Mouse (Mus musculus) CH12.LX (cell line): ENCODE measurements around the gene Nrgn. TPM values are rescaled to one million over a fixed set of nuclear protein-coding genes. Genes with fewer than 3 reads are reported as not detected.

Experiments
- DNase-seq: peaks from one replicate; pipeline ENCODE4 v3.0.0-alpha.2; 2013; ENCODE audit errors: extremely low read depth
- H3K27ac ChIP-seq: 2 replicates; pipeline ENCODE4 v1.5.1; 2012; ENCODE audit warnings: low read depth, mild to moderate bottlenecking, control low read depth, moderate library complexity; ENCODE audit not compliant: insufficient read depth
- H3K27me3 ChIP-seq: replicated peaks from 2 replicates; pipeline ENCODE3; 2012; ENCODE audit warnings: inconsistent platforms
- H3K36me3 ChIP-seq, 2 experiments: replicated peaks in 1 of 2; 2 replicates each; pipeline versions ENCODE3 to v1.6.1; 2012; ENCODE audit warnings: inconsistent platforms in 1 of 2, low read length in 1 of 2, mild to moderate bottlenecking in 1 of 2, mixed read lengths in 1 of 2, moderate library complexity in 1 of 2; ENCODE audit not compliant: control insufficient read depth in 1 of 2, insufficient read depth in 1 of 2
- H3K4me1 ChIP-seq, 2 experiments: 2 replicates each; pipeline ENCODE4 v1.6.1; 2012; ENCODE audit warnings: inconsistent platforms in 1 of 2, moderate library complexity in 1 of 2; ENCODE audit not compliant: insufficient read depth in 2 of 2, control insufficient read depth in 1 of 2
- H3K4me2 ChIP-seq: 2 replicates; pipeline ENCODE4 v1.6.1; 2012; ENCODE audit warnings: low read depth, mild to moderate bottlenecking, control low read depth; ENCODE audit not compliant: poor library complexity, insufficient read depth, severe bottlenecking
- H3K4me3 ChIP-seq, 3 experiments: fragments of 150-350 bp in 1 of 3; sonication (generic) in 1 of 3; replicated peaks in 1 of 3; 2 replicates each; pipeline versions ENCODE3 to v1.5.1; 2011 to 2012; ENCODE audit warnings: low read depth in 2 of 3, low read length in 2 of 3, mild to moderate bottlenecking in 2 of 3, moderate library complexity in 2 of 3, control low read depth in 1 of 3, improper control_type of control experiment in 1 of 3, inconsistent platforms in 1 of 3, mixed read lengths in 1 of 3; ENCODE audit not compliant: poor library complexity in 1 of 3
- H3K79me2 ChIP-seq: replicated peaks from 2 replicates; pipeline ENCODE4 v1.6.1; 2012; ENCODE audit warnings: mild to moderate bottlenecking, moderate library complexity; ENCODE audit not compliant: control insufficient read depth, poor library complexity, insufficient read depth, severe bottlenecking; ENCODE audit errors: extremely low read depth
- H3K9ac ChIP-seq: 2 replicates; pipeline ENCODE4 v1.6.1; 2012; ENCODE audit warnings: low read depth, mild to moderate bottlenecking, control low read depth, moderate library complexity; ENCODE audit not compliant: insufficient read depth
- H3K9me3 ChIP-seq: replicated peaks from 2 replicates; pipeline ENCODE3; 2012; ENCODE audit warnings: low read length, inconsistent platforms, mixed read lengths
- CHD2 ChIP-seq: IDR thresholded peaks from 2 replicates; pipeline ENCODE4 v1.6.1; 2011; ENCODE audit warnings: low read length, improper control_type of control experiment
- CTCF ChIP-seq, 2 experiments: IDR thresholded peaks in 1 of 2; conservative IDR thresholded peaks in 1 of 2; 2 replicates each; pipeline ENCODE4 v1.5.1; 2011 to 2012; ENCODE audit warnings: low read depth in 2 of 2, low read length in 2 of 2, improper control_type of control experiment in 1 of 2, inconsistent platforms in 1 of 2, mild to moderate bottlenecking in 1 of 2, moderate library complexity in 1 of 2
- E2F4 ChIP-seq: IDR thresholded peaks from 2 replicates; pipeline ENCODE4 v1.6.1; 2011; ENCODE audit warnings: low read depth, low read length, improper control_type of control experiment; ENCODE audit not compliant: insufficient replicate concordance
- EP300 ChIP-seq: IDR thresholded peaks from 2 replicates; pipeline ENCODE4 v1.6.1; 2011; ENCODE audit warnings: low read length, improper control_type of control experiment
- HCFC1 ChIP-seq: IDR thresholded peaks from 2 replicates; pipeline ENCODE4 v1.6.1; 2012; ENCODE audit warnings: low read depth, mild to moderate bottlenecking, inconsistent platforms, low read length, improper control_type of control experiment
- JUN ChIP-seq: IDR thresholded peaks from 2 replicates; pipeline ENCODE4 v1.6.1; 2011; ENCODE audit warnings: low read depth, mild to moderate bottlenecking, low read length, improper control_type of control experiment, moderate library complexity; ENCODE audit not compliant: insufficient read depth
- JUND ChIP-seq: conservative IDR thresholded peaks from 2 replicates; pipeline ENCODE4 v1.6.1; 2011; ENCODE audit warnings: low read depth, low read length, improper control_type of control experiment
- KAT2A ChIP-seq: IDR thresholded peaks from 2 replicates; pipeline ENCODE4 v1.6.1; 2012; ENCODE audit warnings: low read length, improper control_type of control experiment, inconsistent platforms; ENCODE audit not compliant: insufficient replicate concordance
- MAFK ChIP-seq: IDR thresholded peaks from 2 replicates; pipeline ENCODE4 v1.6.1; 2011; ENCODE audit warnings: low read length, improper control_type of control experiment; ENCODE audit not compliant: insufficient replicate concordance
- MAX ChIP-seq: IDR thresholded peaks from 2 replicates; pipeline ENCODE4 v1.6.1; 2011; ENCODE audit warnings: low read length, improper control_type of control experiment
- MYC ChIP-seq: IDR thresholded peaks from 2 replicates; pipeline ENCODE4 v1.6.1; 2011; ENCODE audit warnings: low read depth, mild to moderate bottlenecking, improper control_type of control experiment, low read length
- NELFE ChIP-seq: IDR thresholded peaks from 2 replicates; pipeline ENCODE4 v1.6.1; 2011; ENCODE audit warnings: low read depth, low read length, improper control_type of control experiment
- NRF1 ChIP-seq: IDR thresholded peaks from 2 replicates; pipeline ENCODE4 v1.6.1; 2014; ENCODE audit warnings: low read depth, mild to moderate bottlenecking, inconsistent platforms, low read length, improper control_type of control experiment, moderate library complexity
- PAX5 ChIP-seq: IDR thresholded peaks from 2 replicates; pipeline ENCODE4 v1.6.1; 2012; ENCODE audit warnings: low read length, inconsistent platforms, mixed read lengths
- POLR2A ChIP-seq: IDR thresholded peaks from 2 replicates; pipeline ENCODE4 v1.6.1; 2011; ENCODE audit warnings: low read depth, mild to moderate bottlenecking, improper control_type of control experiment, low read length
- POLR2AphosphoS2 ChIP-seq: IDR thresholded peaks from 2 replicates; pipeline ENCODE4 v1.6.1; 2011; ENCODE audit warnings: low read depth, low read length, improper control_type of control experiment
- RAD21 ChIP-seq: IDR thresholded peaks from 2 replicates; pipeline ENCODE4 v1.6.1; 2011; ENCODE audit warnings: low read depth, mild to moderate bottlenecking, low read length, improper control_type of control experiment, moderate library complexity
- RCOR1 ChIP-seq: conservative IDR thresholded peaks from 2 replicates; pipeline ENCODE4 v1.6.1; 2012; ENCODE audit warnings: low read depth, mild to moderate bottlenecking, inconsistent platforms, low read length, improper control_type of control experiment
- SIN3A ChIP-seq: IDR thresholded peaks from 2 replicates; pipeline ENCODE4 v1.6.1; 2012; ENCODE audit warnings: low read length, improper control_type of control experiment, inconsistent platforms
- SMC3 ChIP-seq: IDR thresholded peaks from 2 replicates; pipeline ENCODE4 v1.6.1; 2011; ENCODE audit warnings: low read depth, low read length, improper control_type of control experiment
- TCF12 ChIP-seq: IDR thresholded peaks from 2 replicates; pipeline ENCODE4 v1.6.1; 2014; ENCODE audit warnings: low read depth, mild to moderate bottlenecking, inconsistent platforms, low read length, improper control_type of control experiment
- UBTF ChIP-seq: IDR thresholded peaks from 2 replicates; pipeline ENCODE4 v1.6.1; 2012; ENCODE audit warnings: low read depth, mild to moderate bottlenecking, inconsistent platforms, low read length, improper control_type of control experiment, moderate library complexity
- USF1 ChIP-seq: IDR thresholded peaks from 2 replicates; pipeline ENCODE4 v1.6.1; 2014; ENCODE audit warnings: low read depth, mild to moderate bottlenecking, inconsistent platforms, low read length, improper control_type of control experiment
- ZC3H11A ChIP-seq: IDR thresholded peaks from 2 replicates; pipeline ENCODE4 v1.6.1; 2012; ENCODE audit warnings: low read depth, mild to moderate bottlenecking, inconsistent platforms, low read length, improper control_type of control experiment
- ZKSCAN1 ChIP-seq: IDR thresholded peaks from 2 replicates; pipeline ENCODE4 v1.6.1; 2012; ENCODE audit warnings: low read depth, inconsistent platforms, low read length, improper control_type of control experiment, borderline replicate concordance
- ZMIZ1 ChIP-seq: IDR thresholded peaks from 2 replicates; pipeline ENCODE4 v1.6.1; 2012; ENCODE audit warnings: low read depth, mild to moderate bottlenecking, inconsistent platforms, low read length, improper control_type of control experiment
- ZNF384 ChIP-seq: IDR thresholded peaks from 2 replicates; pipeline ENCODE4 v1.6.1; 2012; ENCODE audit warnings: low read depth, low read length, improper control_type of control experiment, inconsistent platforms
- dilution Hi-C: fragments of 300-500 bp; cut with MboI; formaldehyde crosslinking; loops from 2 replicates; pipeline ENCODE4 v1.14.3; 2020; ENCODE audit warnings: low sequenced_read_pairs; ENCODE audit not compliant: extremely low pct_unique_long_range_greater_than_20kb, extremely low pct_ligation_motif_present
- in situ Hi-C: fragments of 300-500 bp; cut with MboI; formaldehyde crosslinking; loops from 3 replicates; pipeline ENCODE4 v1.14.3; 2019; ENCODE audit warnings: low sequenced_read_pairs, low pct_ligation_motif_present, low pct_unique_long_range_greater_than_20kb, mixed read lengths
- polyA plus RNA-seq: library from polyadenylated mRNA; unstranded; fragments of >175 nt; gene quantifications from 2 replicates; pipeline ENCODE4 v1.2.1, GENCODE M21; 2012; ENCODE audit warnings: low read depth; ENCODE audit not compliant: insufficient read length
- total RNA-seq, 2 experiments: library from RNA; depleted of rRNA; stranded (reverse); fragments of 300-350 nt in 1 of 2; fragments of >200 nt in 1 of 2; gene quantifications; 2 replicates each; pipeline ENCODE4 v1.2.3; 2012 to 2014

The Nrgn gene
- total and polyA plus RNA-seq, 3 experiments: 0.42 to 4.1 TPM; not detected in 1

- Histone ChIP-seq H3K79me2 (no peaks in the 10 kb centered on the region), H3K4me2 (no peak overlapping the region), H3K4me1 (peaks cover 8 to 38% of the 10 kb centered on the region in 2 experiments), H3K27ac (no peak overlapping the region), H3K9me3 (no peaks in the 10 kb centered on the region), H3K27me3 (peaks cover 31% of the 10 kb centered on the region)
- in situ Hi-C loops: no loop called here
- TF ChIP-seq KAT2A: no peak
- no peak for TF ChIP-seq PAX5
- TF ChIP-seq POLR2A: no peak
- no peak for TF ChIP-seq ZC3H11A
- no peak for TF ChIP-seq SIN3A
- TF ChIP-seq MAX: no peak
- no peak for TF ChIP-seq ZMIZ1
- TF ChIP-seq E2F4: no peak
- TF ChIP-seq, all 38 proteins: peak for 0
- dilution Hi-C loops: no loop called here
- no peak for DNase-seq
- Histone ChIP-seq H3K4me3 (no peak overlapping the region), H3K9ac (no peak overlapping the region), H3K36me3 (no peaks in the 10 kb centered on the region)
Measured at GRCm38 (mm10) chr9:37550435-37550834, 2.3 kb downstream of the Nrgn start.

DNA sequence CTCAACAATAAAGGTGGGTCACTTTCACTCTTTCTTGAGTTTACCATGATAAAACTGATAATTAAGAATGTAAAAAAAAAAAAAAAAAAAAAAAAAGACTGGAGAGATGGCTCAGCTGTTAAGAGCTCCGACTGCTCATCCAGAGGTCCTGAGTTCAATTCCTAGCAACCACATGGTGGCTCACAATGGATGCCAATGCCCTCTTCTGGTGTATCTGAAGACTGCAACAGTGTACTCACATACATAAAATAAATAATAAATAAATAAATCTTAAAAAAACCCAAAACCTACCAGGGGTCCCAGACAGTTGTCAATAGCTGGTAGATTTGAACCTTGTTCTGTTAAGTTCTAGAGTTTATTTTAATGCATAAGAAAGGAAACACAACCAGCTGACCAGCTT lies 5.8 kb downstream of the Nrgn start:
- H3K4me3 ChIP-seq: no peak overlapping the region

DNA sequence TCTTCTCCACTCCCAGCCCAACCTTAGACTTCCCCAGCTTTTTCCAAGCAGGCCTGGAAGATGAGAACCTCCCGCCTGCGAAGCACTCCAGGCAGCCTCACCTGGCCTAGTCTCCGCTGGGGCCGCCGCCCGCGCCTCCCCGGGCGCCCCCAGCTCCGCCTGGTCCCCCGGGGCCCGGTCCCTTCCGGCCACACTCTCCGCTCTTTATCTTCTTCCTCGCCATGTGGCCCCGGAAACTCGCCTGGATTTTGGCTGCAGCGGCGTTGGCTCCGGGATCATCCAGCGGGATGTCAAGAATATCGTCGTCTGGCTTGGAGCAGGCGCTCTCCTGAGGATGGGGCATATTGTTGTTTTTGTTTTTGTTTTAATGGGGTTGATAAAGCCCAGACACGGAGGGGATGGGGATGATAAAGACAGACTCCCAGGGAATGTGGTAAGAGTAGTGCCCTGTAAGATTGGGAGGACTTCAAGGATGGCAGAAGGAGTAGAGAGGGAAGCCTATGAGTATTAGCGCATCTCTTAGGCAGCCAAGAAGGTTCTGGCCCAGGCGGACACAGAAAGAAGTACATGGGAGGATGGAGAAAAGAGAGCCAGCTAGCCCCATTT lies 6.8 kb downstream of the Nrgn start:
- Histone ChIP-seq H3K9ac (no peak overlapping the region), H3K4me1 (peaks cover 5 to 16% of the 10 kb centered on the region in 2 experiments), H3K4me3 (no peak overlapping the region)
- TF ChIP-seq EP300 (no peak), NELFE (no peak), PAX5 (no peak), CHD2 (no peak), RAD21 (no peak), ZC3H11A (no peak), HCFC1 (no peak), ZNF384 (no peak), NRF1 (no peak), POLR2AphosphoS2 (no peak), ZKSCAN1 (no peak), MYC (no peak), MAFK (no peak), ZMIZ1 (no peak), TCF12 (no peak), SMC3 (no peak), POLR2A (no peak)

More for the DNA sequence above, 5.8 kb downstream of the Nrgn start:
- no peak overlapping the region for H3K4me2 ChIP-seq
- no peaks in the 10 kb centered on the region for H3K36me3 ChIP-seq
- H3K79me2 ChIP-seq: no peaks in the 10 kb centered on the region
- H3K4me1 ChIP-seq: peaks cover 5 to 18% of the 10 kb centered on the region in 2 experiments
- dilution Hi-C loops (no loop called here), in situ Hi-C loops (loop anchor here (10.0 kb wide), 2 partner anchors 78 to 122 kb away; no protein-coding TSS in a partner anchor)
- no peak for DNase-seq
- H3K9ac ChIP-seq: no peak overlapping the region
- H3K9me3 ChIP-seq: no peaks in the 10 kb centered on the region
- peaks cover 16% of the 10 kb centered on the region for H3K27me3 ChIP-seq
- TF ChIP-seq RCOR1 (no peak), CTCF (conservative IDR thresholded peaks at IDR 0.05 in 1 of 2, IDR thresholded peaks at IDR 0.05 in 1 of 2; ENCODE audit: low read depth in 2 of 2, low read length in 2 of 2) (peak in 1 of 2 experiments; percentile 56; a peak in 2 of 4 replicates), KAT2A (no peak), NRF1 (no peak), MYC (0 out of 2 replicates have a peak, but pooled peaks have one; percentile 37), UBTF (no peak), JUN (no peak), RAD21 (peak; percentile 17), MAX (no peak), SMC3 (peak; percentile 41; the same call in 1 of the 2 replicates), USF1 (no peak), E2F4 (no peak), JUND (no peak)
- H3K27ac ChIP-seq: no peak overlapping the region

More for the DNA sequence above, 6.8 kb downstream of the Nrgn start:
- Histone ChIP-seq H3K27me3 (peaks cover 10% of the 10 kb centered on the region), H3K79me2 (no peaks in the 10 kb centered on the region), H3K36me3 (no peaks in the 10 kb centered on the region), H3K27ac (no peak overlapping the region), H3K4me2 (no peak overlapping the region), H3K9me3 (no peaks in the 10 kb centered on the region)
- in situ Hi-C loops (loop anchor here (10.0 kb wide), 2 partner anchors 79 to 121 kb away; no protein-coding TSS in a partner anchor), dilution Hi-C loops (no loop called here)
- DNase-seq: no peak
